Mouse (Mus musculus) bone marrow, adult 2 months (tissue): ENCODE results near the gene Rgs6.

Source experiments
- CTCF ChIP-seq: fragments of 200-500 bp; IDR thresholded peaks from 2 replicates; pipeline ENCODE4 v1.5.1; 2011; ENCODE audit warnings: low read length, control low read depth; ENCODE audit not compliant: control insufficient read depth, insufficient read depth
- POLR2A ChIP-seq: fragments of 200-500 bp; IDR thresholded peaks from 2 replicates; pipeline ENCODE4 v1.6.1; 2011; ENCODE audit warnings: low read depth, mild to moderate bottlenecking, control low read depth, low read length, borderline replicate concordance; ENCODE audit not compliant: control insufficient read depth

DNA sequence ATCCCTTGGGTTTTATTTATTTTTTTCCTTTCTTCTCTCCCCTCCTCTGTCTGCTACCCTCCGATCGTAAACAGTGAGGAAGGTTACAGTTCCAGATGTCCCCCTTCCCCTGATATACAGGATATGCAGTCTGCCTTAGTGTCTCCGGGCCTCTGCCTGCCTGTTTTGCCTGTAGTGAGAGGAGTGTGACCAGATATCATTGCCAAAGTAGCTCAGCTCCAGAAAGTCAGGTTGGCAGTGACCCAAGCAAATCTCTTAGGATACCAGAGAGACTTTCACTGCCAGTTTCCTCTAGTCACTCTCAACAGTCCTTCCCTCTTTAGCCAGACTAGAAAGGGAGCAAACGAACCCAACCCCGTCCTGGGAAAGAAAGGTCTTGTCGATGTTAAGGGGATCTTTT lies 545.7 kb downstream of the Rgs6 start:
- no peak for TF ChIP-seq POLR2A
- no peak for TF ChIP-seq CTCF
